Mouse (Mus musculus): ENCODE data around the gene Ccm2.

DNA sequence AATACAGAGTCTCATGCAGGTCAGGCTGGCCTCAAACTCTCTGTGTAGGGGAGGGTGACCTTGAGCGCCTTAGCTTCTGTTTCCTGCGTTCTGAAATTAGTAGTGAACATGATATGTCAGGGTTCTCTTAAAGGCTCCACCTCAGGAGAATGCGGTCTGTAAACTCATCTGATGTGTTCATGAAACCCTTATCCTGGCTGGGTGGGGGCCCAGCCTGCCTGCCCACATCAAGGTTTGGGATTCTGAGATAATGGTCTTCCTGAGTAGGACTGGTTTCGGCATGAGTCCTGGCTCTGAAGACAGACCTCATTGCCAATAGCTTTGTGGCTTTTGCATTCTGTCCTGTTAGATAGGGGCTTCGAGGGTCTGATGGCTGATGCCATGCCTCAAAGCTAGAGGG, 48.7 kb downstream of the Ccm2 start:
- TF ChIP-seq CTCF (IDR thresholded peaks at IDR 0.05; ENCODE audit: borderline replicate concordance, control insufficient read depth, extremely low read depth, insufficient read depth, low read length, poor library complexity) (no peak), POLR2A (IDR thresholded peaks at IDR 0.05; ENCODE audit: control insufficient read depth, extremely low read depth, insufficient read depth, low read length, poor library complexity) (no peak)
